Mouse (Mus musculus) lung, postnatal 10 days (tissue): Measurements from ENCODE around the gene Slc25a31.
A peak's percentile ranks its signal among the peaks of the same experiment; 100 is the strongest.

ENCODE experiments used
- DNase-seq: peaks from one replicate; pipeline ENCODE4 v3.0.0; 2021

Slc25a31 gene

DNA sequence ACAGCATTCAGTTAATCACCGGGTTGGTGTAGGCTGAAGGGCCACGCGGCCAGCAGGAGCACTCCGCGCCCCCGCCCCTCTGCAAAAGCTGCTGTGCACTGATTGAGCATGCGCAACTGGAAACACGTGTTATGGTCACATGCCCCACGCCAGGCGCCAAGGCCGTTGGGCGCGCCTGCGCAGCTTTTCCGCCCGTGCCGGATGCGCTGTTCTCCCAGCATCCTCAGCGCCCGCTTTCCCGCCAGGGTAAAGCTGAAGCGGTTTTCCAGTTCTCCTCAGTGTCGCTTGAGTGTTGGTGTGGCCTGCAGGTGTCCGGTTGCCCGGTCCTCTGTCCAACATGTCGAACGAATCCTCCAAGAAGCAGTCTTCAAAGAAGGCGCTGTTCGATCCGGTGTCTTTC, at the start of gene Slc25a31:
Gene Slc25a31 (plus strand): TSS at position 201 of the 400 bp plus-strand sequence.
- DNase-seq, result no peak

DNA sequence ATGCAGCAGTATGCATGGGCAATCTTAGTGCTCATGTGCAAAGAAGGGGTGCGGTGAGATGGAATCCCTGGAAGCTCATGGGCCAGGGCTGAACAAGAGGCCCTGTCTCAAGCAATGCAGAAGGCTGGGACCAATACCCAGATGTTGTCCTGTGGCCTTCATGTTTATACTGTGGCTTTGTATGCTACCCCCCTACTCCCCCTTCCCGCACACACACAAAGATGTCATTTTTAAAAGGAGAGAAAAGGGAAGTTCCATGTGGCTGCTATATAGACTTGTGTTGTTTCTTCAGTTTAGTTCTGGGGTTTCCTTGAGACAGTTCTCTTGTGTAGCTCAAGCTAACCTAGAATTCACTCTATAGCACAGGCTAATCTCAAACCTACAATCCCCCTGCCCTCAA, 48.4 kb upstream of the Slc25a31 start:
- DNase-seq, result no peak

DNA sequence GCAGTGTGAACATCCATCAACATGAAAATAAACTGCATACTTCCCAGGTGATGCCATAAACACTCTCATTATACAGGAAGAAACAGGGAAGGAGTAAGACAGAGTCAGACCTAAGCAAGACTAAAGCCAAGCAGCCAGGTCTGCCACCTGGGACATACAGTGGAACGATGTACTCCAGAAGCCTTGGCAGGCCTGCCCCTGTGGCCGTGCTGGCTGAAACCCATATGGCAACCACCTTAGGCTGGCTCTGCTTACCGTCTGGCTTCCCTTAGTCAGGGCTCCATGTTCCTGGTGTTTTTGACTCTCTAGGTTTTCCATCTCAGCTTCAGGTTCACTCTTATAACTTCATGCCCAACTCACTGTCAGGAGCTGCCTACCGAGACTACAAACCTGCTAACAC, 42.5 kb upstream of the Slc25a31 start:
- DNase-seq, result no peak

DNA sequence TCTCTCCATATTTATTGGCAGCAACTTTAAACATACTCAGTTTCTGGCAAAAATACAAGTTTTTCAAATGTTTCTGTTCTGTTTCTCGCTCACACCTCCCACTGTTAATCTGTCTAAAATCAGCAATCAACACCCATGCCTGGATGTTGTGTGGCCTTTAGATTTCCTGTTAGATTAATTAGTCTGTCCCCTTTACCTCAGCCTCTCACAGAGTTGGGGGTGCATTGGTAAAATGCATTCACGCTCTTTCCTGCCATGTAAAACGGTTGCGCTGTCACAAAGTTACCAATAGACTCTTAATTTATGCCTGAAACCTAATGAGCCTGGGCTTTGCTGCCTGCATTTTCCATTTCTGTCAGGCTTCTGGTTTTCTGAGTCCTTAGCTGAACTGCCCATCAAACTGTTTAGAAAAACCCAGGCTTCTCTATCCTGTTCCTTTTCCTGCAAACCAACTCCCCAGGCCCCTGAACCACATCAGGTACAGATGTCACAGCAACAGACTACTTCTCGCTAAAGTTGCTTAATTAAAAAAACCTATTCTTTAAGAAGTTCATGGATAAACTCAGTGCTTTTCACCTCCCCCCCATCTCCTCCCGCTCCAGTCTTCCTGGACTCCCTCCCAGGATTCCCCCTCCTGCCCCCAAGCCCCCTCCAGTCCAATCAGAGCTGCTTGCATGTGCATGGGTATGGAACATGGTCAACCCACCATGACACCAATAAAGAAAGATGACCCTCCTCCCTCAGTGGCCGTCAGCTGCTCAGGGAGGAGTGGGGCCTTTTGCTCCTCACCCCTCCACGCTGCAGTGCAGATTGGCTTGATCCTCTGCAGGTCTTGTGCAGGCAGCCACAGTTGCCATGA, 41.6 kb upstream of the Slc25a31 start:
- no peak for DNase-seq

DNA sequence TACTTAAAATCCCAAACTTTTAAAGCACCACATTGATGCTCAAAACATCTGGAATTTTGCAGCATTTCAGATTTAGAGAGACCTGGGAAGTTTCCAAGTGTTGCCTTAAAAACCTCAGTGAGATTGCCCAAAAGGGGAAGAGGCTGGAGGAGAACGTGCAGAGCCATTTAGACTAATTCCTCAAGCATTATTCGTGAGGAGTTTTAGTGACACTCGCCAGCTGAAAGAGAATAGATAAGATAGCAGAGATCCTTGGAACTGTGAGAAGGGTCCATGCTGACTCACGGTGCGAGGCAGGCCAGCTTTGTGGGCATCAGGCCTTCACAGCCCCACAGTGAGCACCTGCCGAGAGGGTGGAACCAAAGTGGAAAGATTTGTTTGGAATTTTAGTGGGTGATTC, 39.8 kb upstream of the Slc25a31 start:
- DNase-seq, result no peak

DNA sequence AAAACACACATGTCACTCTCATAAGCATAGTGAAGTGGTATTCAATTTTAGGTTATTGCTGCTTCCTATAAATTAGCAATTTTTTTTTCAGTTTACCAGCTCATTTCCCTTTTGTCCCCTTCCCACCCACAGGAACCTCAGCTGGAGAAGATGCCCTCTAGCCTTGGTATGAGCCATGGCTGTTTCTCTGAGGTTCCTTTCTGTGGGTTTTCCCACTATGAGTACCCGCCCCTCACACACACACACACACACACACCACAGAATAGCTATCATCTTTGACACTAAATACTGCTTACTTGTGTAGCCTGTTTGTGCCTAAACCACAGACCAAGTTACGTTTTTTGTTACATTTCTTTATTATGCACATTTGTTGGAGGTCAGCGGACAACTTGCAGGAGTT, 39.3 kb upstream of the Slc25a31 start:
- no peak for DNase-seq

DNA sequence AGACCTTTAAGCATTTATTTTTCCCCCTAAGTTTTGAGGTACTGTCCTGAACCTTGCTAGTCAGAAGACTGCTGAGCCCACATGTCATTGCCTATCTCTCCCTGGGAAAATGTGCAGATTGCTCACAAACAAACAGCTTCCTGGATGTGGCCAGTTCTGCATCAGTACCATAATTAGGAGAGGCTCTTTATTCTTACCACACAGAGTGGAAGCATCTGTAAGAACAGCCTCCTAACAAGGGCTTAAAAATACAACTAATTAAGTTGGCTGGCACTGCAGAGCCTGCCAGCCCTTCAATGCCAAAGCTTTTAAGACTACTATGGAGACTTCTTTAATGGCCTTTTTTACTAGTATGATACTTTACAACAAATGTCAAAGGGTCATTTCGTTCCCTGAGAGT, 35.1 kb upstream of the Slc25a31 start:
- DNase-seq, result no peak

DNA sequence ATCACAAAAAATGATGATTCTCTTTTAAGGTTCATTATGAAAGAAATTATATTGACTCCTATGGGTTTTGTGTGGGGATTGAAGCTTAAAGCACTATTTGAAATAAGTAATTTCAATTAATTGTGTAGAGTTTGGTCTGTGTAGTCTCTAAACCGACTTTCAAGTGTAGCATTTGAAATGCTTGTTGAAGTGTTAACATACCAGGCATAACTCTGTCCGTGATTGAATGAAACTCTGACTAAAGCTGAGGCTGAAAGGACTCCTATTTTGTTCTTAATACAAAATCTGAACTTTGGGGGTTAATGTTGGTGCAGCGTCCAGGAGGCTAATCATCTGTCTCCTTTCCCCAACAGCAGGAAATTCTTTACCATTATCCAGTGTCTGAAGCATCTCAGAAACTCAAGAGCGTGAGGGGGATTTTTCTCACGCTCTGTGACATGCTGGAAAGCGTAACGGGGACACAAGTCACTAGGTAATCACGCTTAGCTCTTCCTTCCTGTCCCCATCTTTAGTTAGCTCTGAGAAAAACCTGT, 33.7 kb upstream of the Slc25a31 start:
- no peak for DNase-seq

DNA sequence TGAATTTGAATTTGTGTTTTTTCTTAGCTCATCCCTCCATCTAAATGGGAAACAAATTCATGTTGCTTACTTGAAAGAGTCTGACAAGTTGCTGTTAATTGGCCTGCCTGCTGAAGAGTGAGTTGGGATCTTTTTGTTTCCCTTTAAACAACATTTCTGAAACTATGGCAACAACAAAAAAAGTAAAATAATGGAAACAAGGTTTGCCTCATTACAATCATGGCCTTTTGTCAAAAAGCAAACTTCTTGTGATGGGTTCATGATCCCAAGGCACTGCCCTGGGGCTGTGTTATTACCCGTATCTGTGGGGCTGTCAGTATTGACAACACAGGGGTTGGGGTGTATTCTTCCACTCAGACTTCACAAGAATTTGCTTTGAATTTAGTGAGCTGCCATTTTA, 29.8 kb upstream of the Slc25a31 start:
- no peak for DNase-seq

DNA sequence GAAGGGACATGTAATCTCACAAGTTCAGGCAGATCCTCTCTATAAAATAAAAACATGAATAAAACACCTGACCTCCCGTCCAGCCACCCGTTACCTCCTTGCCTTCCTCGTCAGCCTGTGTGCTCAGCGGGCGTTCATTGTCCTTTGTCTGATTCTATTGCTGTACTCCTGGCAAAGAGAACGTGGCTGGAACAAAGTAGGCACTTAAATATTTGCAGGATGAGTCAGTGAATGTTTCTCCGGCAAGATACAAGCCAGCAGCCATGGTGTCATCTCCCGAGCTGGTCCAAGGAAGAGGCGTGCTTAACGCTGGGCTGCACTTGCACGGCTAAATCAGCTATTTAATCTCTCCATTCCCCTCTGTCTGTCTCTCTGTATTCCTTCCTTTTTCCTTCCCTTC, 26.3 kb upstream of the Slc25a31 start:
- peak; percentile 46 for DNase-seq

DNA sequence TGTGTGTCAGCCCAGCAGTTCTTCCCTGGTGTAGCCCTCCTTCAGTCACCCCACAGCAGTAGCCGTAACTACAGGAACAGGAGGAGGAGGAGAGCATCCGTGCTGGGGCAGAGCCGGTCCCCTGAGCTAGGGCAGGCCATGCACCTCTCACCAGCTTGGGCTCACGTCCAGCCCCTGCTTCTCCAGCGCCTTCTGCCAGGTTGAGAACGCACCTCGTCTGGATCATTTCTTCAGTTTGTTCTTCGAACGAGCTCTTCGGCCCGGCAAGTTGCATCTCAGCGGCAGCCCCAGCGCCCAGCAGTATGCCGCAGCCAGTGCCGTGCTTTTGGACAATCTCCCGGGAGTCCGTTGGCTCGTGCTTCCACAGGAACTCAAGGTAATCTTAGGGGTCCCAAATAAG, 25.5 kb upstream of the Slc25a31 start:
- no peak for DNase-seq

DNA sequence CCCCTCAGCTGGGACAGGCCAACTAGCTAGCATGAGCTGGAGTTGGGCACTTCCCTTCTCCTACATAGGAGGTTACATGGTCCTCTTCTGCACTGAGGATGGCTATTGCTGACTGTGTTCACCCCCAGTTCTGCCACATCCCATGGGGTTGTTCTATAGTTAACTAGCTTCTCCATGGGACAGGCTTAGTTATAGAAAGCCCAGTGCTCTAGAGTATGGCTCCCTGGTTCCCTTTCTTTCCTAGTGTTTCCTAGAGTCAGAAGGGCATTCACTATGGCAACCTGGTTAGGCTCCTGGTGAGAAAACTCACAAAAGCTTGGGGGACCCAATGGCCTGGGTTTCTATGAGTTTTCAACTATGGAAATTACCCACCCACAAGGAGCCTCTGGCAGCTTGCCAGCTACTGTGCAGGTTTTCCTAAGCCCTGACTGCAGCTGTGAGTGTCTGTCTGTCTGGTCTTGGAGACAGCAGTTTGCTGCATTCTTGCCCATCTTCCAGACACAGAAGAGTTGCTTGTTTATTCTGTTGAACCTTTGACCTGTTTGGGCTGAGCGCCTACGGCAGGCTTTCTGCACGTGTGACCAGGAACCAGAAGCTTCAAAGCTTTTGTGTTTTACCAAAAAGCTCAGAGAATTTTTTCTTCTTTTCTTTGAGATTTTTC, 22.7 kb upstream of the Slc25a31 start:
- DNase-seq, result peak; percentile 18

DNA sequence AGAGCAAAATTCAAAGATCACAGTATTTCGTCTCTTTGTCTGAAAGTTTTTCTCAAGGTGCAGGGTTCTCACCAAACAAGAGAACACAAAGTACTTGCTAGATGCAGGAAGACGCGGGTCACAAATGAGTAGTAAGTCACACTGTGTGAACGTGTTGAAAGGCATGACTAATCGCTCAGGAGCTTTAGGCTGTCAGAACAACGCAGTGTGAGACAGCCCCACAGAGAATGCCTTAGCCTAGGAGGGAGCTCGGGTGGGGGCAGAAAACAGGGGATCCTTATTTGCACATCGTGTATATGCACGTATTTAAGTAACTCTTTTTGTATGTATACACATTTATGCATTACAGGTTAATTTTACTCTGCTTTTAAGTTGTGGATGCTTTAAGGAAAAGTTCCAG, 21.8 kb upstream of the Slc25a31 start:
- no peak for DNase-seq

DNA sequence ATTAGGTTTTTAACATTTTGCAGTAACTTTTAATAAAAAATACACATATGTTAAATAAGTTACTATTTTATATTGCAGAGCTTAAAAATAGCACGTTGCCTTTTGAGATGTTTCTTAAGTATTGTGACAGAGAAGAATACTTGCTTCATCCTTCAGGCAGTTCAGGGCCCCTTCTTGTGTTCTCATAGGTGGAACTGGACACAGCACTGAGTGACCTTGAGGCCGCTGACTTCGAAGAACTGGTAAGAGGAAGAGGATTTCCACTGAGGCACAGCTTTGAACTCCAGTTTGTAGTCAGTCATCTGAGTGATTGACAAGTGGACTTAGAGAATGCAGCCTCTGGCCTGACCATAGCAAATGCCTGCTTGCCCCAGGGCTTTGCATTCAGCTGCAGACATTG, 21.1 kb upstream of the Slc25a31 start:
- no peak for DNase-seq

DNA sequence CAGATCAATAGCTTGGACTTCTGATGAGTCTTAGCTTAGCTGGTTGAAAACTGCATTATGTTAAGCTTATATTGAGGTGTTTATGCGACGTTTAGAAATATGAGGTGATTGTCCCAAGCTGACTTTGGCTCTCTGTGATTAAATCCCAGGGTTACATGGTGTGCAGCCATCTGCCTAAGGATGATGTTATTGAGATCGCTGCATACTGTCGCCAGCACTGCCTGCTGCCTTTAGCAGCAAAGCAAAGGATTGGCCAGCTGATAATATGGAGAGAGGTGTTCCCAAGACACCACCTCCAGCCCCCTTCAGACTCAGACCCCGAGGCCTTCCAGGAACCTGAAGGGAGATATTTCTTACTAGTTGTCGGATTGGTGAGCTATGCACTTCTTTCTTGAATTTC, 17.1 kb upstream of the Slc25a31 start:
- DNase-seq, result no peak

DNA sequence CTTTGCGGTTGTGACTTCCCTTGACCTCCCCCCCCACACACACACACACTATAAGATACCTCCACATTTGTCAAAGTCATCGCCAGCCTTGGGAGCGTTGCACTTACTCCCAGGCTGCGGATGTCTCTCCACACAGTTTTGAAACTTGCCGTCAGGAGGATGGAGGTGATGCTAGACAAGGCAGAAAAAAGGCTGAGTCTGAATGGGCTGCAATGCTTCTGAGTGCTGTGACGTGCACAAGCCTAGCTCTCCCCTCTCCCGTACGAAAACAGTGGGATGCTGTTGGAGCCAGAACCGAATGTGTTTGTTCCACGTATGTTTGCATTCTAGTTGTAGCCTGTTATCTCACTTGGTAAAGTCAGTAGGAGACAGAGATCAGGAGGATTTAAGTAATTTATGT, 15.2 kb upstream of the Slc25a31 start:
- DNase-seq, result no peak

DNA sequence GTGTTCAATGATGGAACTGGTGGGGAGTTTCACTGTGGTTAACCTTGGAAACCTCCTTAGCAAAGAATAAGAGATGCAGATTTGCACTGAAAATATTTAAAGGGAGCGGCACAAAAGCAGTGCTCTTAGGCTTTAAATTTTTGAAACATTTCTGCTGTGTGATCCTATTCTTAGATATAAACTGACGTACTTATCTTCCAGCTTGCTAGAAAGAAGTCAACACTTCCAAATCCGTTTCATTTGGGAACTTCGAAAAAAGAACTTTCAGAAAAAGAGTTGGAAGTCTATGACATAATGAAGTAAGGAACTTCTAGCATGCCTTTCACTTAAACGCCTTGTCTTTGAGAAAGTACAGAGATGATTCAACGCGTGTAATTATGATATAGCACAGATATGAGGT, 14.7 kb upstream of the Slc25a31 start:
- DNase-seq, result no peak

DNA sequence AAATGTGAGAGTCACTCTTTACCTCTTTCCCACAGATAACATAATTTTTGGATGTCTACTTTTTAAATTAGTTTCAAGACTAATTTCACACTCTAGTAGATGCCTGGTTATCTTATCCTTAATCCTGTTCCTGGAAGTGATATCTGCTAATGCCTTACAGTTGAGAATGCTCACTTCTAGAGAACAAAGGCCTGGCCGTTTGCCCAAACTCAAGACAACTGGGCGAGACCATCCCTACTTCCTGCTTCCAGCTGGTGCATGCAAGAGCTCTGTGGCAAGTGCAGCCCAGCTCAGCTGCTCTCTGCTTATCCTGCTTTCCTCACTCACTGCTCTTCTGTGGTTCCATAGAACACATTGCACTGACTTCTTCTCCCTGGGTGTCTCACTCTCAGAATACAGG, 14.2 kb upstream of the Slc25a31 start:
- peak; percentile 69 for DNase-seq

DNA sequence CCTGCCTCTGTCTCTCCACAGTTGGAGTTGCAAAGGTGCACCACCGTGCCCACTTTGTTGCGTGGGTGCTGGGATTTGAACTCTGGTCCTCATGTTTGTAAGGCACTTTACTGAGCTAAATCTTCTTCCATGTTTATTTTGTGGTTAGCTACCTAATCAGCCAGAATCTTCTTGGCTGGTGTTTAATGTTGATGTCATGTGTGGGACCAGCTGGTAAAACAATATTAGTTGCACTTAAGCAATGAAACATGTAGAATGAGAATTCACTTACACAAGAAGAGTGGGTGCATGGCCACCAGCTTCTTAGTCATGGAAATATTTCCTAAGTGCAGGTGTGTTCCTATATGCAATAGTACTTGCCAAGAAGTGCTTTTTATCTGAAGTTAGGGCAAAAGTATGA, 13.5 kb upstream of the Slc25a31 start:
- DNase-seq, result no peak

DNA sequence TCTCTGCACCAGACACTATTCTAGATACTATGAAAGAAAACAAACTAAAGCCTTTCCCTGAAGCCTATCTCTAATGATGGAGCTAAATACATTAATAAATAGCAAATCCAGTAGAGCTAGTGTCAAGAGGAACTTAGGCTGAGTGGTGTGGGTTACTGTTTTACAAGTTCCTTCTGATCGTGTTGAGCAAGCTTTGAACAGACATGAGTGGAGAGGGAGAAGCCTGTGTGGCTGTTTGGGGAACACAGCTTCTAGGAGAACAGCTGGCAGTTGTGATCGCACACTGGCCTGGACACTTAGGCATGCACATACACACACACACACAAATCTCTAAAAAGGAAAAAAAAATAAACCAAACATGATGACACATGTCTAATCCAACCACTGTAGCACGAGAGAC, 9.8 kb upstream of the Slc25a31 start:
- DNase-seq, result no peak

DNA sequence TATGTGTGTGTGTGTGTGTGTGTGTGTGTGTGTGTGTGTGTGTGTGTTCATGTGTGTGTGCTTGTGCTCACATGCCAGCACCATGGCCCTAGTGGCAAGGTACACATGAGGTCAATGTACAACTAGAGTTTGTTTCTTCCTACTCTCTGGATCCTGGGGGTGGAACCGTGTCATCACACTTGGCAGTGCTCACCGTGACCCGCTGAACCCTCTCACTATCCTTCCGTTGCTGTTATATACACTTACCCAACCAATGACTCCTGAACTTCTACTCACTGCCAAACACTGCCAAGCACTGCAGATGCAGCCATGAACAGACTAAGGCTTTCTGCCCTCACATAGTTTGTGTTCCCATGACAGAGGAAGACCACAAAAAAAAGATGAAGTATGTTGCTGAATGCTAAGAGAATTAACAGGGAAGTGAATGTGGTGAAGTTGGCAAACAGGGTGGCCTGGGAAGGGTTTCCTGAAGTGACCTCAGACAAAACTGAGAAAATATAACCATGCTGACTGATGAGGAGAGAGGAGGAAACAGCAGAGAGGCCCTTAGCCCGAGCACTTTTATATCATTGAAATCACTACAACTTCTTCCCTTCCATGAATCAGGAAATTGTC, 3.7 kb upstream of the Slc25a31 start:
- DNase-seq, result peak; percentile 56

DNA sequence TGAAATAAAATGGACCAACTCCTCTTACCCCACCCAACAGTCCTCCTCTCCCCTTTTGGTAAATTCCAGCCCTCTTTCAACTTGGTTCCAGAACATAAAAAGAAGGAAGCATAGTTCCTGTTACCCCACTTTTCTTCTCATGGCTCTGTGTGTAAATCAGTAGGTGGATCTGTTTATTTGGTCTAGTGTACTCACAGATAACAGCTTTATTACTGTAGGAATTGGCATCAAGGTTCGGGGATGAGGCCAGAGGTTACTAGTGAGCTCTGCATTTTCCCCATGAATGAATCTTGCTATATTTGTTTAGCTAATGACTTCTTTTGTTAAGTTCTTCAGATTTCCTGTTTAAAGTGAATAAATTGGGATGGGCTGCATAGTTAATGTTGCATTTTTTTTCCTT, 7.4 kb downstream of the Slc25a31 start:
- no peak for DNase-seq

DNA sequence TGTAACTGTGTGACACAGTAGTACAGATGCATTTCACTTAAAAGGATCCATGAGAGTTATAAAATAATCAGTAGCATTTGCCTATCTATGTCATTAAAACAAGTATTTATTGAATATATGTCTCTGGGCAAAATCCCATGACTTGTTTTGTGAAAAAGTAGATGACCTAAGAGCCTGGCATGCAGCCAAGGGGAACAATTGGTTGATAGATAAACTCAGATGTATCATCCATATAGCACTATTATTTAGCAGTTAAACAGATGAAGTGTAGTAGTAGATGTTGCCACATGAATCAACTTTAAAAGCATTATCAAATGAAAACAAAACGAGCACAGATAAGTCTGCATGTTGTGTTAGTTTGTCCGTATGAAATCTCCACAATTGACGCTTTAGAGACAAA, 10.4 kb downstream of the Slc25a31 start:
- DNase-seq, result no peak

DNA sequence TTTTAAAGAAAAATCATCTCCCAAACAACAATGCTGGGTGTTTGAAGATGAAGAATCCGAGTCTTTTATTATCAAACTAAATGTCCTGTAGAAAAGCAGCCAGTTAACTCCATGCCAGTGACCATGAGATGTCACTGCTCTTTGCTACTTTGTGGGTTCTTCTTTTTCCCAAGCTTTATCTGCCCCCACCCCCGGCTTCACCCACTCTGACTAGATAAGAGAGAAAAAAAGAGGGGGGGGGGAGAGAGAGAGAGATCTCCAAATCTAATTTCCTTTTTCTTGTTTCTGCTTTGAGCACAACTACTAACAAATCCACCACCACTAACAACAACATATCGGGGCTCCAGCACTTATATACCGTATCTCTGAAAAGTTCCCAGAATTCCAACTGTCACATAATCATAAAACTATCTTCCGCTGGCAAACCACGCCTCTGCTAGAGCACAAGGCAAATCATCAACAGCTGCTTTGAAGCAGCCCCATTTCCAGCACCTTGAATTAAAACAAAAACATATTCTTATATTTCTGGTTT, 29.8 kb downstream of the Slc25a31 start:
- DNase-seq, result no peak
